8 mouse cellular contexts compared by ENCODE assay signal in genomic region chr15:100777020-100778016, GRCm38 (mm10). TPM values are rescaled to one million over a fixed set of nuclear protein-coding genes. Genes with fewer than 3 reads are reported as not detected.
DNase-seq lines count a peak whose midpoint lies in the region.

No protein-coding gene starts in this region.

- intact Hi-C loops in gastrocnemius, postnatal 14 days (cut with DNase I; ENCODE audit: low total_unique reads): no loop called here
- intact Hi-C loops in left cerebral cortex, postnatal 14 days (cut with DNase I): no loop called here

- peak; percentile 35 for DNase-seq in gastrocnemius, postnatal 14 days
- no peak for DNase-seq in gastrocnemius, adult 18-20 months (ENCODE audit: low spot score)
- DNase-seq in right cerebral cortex, adult 18-20 months: peak; percentile 70
- no peak for DNase-seq in right cerebral cortex, postnatal 4 days
- DNase-seq in left cerebral cortex, postnatal 14 days (ENCODE audit: low spot score in 2 of 2): peak; percentile 58 to 80
- DNase-seq in right cerebral cortex, postnatal 10 days (ENCODE audit: low spot score in 2 of 2): peak; percentile 52 to 62
- no peak for DNase-seq in layer of hippocampus, postnatal 14 days (ENCODE audit: low spot score in 2 of 2)
- no peak for DNase-seq in thymus, postnatal 25 days

RNA-seq across cellular contexts. Expression of gene Slc4a8, which starts 15.8 kb away (rescaled TPM):
- 1 to 10 TPM; 2.0 to 6.0 TPM for total RNA-seq in gastrocnemius, postnatal 14 days (2021)
- total RNA-seq in gastrocnemius, adult 18-20 months (2021): 1 to 10 TPM in 1 of 2 experiments, under 1 TPM in 1; 0.76 to 2.0 TPM
- 10 to 100 TPM; 87.7 to 90.8 TPM for total RNA-seq in left cerebral cortex, postnatal 14 days (2021)
- total RNA-seq in layer of hippocampus, postnatal 14 days (2021): 10 to 100 TPM; 79.1 to 82.0 TPM

RNA-seq across cellular contexts. Expression of gene Galnt6, which starts 48.1 kb away (rescaled TPM):
- total RNA-seq in gastrocnemius, postnatal 14 days (2021): under 1 TPM; 0.18 to 0.33 TPM
- total RNA-seq in gastrocnemius, adult 18-20 months (2021): under 1 TPM in 1 of 2 experiments, not detected in 1; 0.12 TPM
- 1 to 10 TPM in 1 of 2 experiments, under 1 TPM in 1; 0.97 to 2.0 TPM for total RNA-seq in left cerebral cortex, postnatal 14 days (2021)
- 1 to 10 TPM; 2.0 to 2.1 TPM for total RNA-seq in layer of hippocampus, postnatal 14 days (2021)

Comparison
In these comparisons a context has a peak if more than half of its experiments do, and no peak if none do; other contexts are left out.
1. DNase-seq: peak in gastrocnemius, postnatal 14 days (single experiment), right cerebral cortex, adult 18-20 months (single experiment), left cerebral cortex, postnatal 14 days (2 of 2) and right cerebral cortex, postnatal 10 days (2 of 2); none in gastrocnemius, adult 18-20 months (single experiment), right cerebral cortex, postnatal 4 days (single experiment), layer of hippocampus, postnatal 14 days (0 of 2) and thymus, postnatal 25 days (single experiment).
2. RNA of gene Slc4a8, which starts 15.8 kb away (total RNA-seq): 87.7 to 90.8 TPM in left cerebral cortex, postnatal 14 days and 79.1 to 82.0 TPM in layer of hippocampus, postnatal 14 days; 2.0 to 6.0 TPM in gastrocnemius, postnatal 14 days and 0.76 to 2.0 TPM in gastrocnemius, adult 18-20 months; every median in the first group is over 10 times any median in the second.